Mouse (Mus musculus): ENCODE data around the gene Tspan4. TPM values are rescaled to one million over a fixed set of nuclear protein-coding genes. Genes with fewer than 3 reads are reported as not detected.

Gene Tspan4
- polyA plus RNA-seq, 1 experiment = 95.5 TPM

DNA sequence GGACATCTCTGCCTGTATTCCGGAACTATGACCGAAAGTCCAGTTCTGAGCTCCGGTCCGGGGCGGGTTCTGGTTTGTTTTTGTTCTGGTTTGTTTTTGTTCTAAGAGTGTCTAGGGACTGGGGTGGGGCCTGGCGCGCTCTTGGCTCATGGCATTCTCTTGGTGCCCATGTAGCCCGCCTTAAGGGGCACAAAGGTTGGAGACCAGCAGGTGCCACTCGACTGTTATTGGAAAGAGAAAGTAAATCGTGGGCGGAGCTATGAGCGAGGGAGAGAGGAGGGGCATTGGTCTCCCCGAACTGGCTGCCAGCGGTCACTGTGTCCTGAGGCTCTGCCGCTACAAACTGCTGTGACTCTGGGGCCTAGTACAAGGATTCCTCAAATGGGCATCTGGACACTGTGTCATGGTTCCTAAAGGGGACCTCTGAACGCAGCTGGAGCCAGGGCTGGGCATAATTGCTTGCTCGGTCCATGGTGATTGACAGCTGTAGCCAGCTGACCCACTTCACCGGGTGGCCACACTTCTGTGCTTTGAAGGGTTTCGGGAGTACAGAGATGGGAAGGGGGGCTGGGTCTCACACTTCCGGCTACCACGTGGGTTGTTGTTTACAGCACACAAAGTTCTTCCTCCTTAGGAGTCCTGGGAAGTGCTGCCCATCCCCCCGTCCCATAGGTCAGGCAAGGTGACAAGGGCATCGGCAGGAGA lies 19.3 kb upstream of the Tspan4 start:
- peaks cover 9% of the 10 kb centered on the region for H3K36me3 ChIP-seq (ENCODE audit: control insufficient read depth, insufficient read depth)
- peak overlapping the region; percentile 71 for H3K4me2 ChIP-seq (ENCODE audit: low read depth)
- H3K4me3 ChIP-seq = peak overlapping the region; percentile 67
- TF ChIP-seq POLR2A (IDR thresholded peaks at IDR 0.05; ENCODE audit: insufficient read length, low read depth) (peak; percentile 43), MYOG (IDR thresholded peaks at IDR 0.05; ENCODE audit: control insufficient read depth in 1 of 3, insufficient read depth in 1 of 3, insufficient read length in 2 of 3, low read depth in 2 of 3) (peak in 1 of 3 experiments; percentile 5), TCF3 (IDR thresholded peaks at IDR 0.05; ENCODE audit: insufficient read length, low read depth) (no peak), USF1 (IDR thresholded peaks at IDR 0.05; ENCODE audit: low read depth) (no peak), MYOD1 (IDR thresholded peaks at IDR 0.05; ENCODE audit: control insufficient read depth in 1 of 3, insufficient read length in 2 of 3, low read depth in 2 of 3) (peak in 1 of 3 experiments; percentile 49), SRF (IDR thresholded peaks at IDR 0.05; ENCODE audit: control insufficient read depth, insufficient read length, low read depth) (no peak)
- peak overlapping the region; percentile 27 for H3ac ChIP-seq (ENCODE audit: control insufficient read depth, insufficient read length)
- H3K79me2 ChIP-seq (ENCODE audit: control insufficient read depth, insufficient read depth) = no peaks in the 10 kb centered on the region
- no peaks in the 10 kb centered on the region for H3K27me3 ChIP-seq (ENCODE audit: control insufficient read depth, insufficient read depth, insufficient read length)

GRCm38 (mm10) chr7:141456739-141457138 lies 18.3 kb upstream of the Tspan4 start:
- Histone ChIP-seq H3K79me2 (ENCODE audit: control insufficient read depth, insufficient read depth) (no peaks in the 10 kb centered on the region), H3K4me3 (peak overlapping the region; percentile 67), H3ac (ENCODE audit: control insufficient read depth, insufficient read length) (no peak overlapping the region), H3K4me2 (ENCODE audit: low read depth) (peak overlapping the region; percentile 71), H3K27me3 (ENCODE audit: control insufficient read depth, insufficient read depth, insufficient read length) (no peaks in the 10 kb centered on the region), H3K36me3 (ENCODE audit: control insufficient read depth, insufficient read depth) (peaks cover 2% of the 10 kb centered on the region)
- peak; percentile 75 for TF ChIP-seq USF1 (IDR thresholded peaks at IDR 0.05; ENCODE audit: low read depth)
- peak in 1 of 3 experiments; percentile 29 for TF ChIP-seq MYOG (IDR thresholded peaks at IDR 0.05; ENCODE audit: control insufficient read depth in 1 of 3, insufficient read depth in 1 of 3, insufficient read length in 2 of 3, low read depth in 2 of 3)
- TF ChIP-seq MAX (IDR thresholded peaks at IDR 0.05; ENCODE audit: low read depth) = no peak
- peak in 1 of 3 experiments; percentile 61 for TF ChIP-seq MYOD1 (IDR thresholded peaks at IDR 0.05; ENCODE audit: control insufficient read depth in 1 of 3, insufficient read length in 2 of 3, low read depth in 2 of 3)
- TF ChIP-seq SRF (IDR thresholded peaks at IDR 0.05; ENCODE audit: control insufficient read depth, insufficient read length, low read depth) = peak; percentile 77
- no peak for TF ChIP-seq CEBPB (IDR thresholded peaks at IDR 0.05; ENCODE audit: insufficient read depth, poor library complexity, severe bottlenecking)

- Histone ChIP-seq H3K27me3 (ENCODE audit: control insufficient read depth, insufficient read depth, insufficient read length) (no peaks in the 10 kb centered on the region), H3K36me3 (ENCODE audit: control insufficient read depth, insufficient read depth) (no peaks in the 10 kb centered on the region), H3ac (ENCODE audit: control insufficient read depth, insufficient read length) (no peak overlapping the region), H3K4me2 (ENCODE audit: low read depth) (no peak overlapping the region), H3K4me3 (no peak overlapping the region), H3K79me2 (ENCODE audit: control insufficient read depth, insufficient read depth) (no peaks in the 10 kb centered on the region)
- peak in 1 of 3 experiments; percentile 1 for TF ChIP-seq MYOG (IDR thresholded peaks at IDR 0.05; ENCODE audit: control insufficient read depth in 1 of 3, insufficient read depth in 1 of 3, insufficient read length in 2 of 3, low read depth in 2 of 3)
- TF ChIP-seq TCF12 (IDR thresholded peaks at IDR 0.05; ENCODE audit: insufficient read depth, poor library complexity, severe bottlenecking) = no peak
These were observed 17.8 kb upstream of the Tspan4 start for GRCm38 (mm10) chr7:141457236-141457635.

DNA sequence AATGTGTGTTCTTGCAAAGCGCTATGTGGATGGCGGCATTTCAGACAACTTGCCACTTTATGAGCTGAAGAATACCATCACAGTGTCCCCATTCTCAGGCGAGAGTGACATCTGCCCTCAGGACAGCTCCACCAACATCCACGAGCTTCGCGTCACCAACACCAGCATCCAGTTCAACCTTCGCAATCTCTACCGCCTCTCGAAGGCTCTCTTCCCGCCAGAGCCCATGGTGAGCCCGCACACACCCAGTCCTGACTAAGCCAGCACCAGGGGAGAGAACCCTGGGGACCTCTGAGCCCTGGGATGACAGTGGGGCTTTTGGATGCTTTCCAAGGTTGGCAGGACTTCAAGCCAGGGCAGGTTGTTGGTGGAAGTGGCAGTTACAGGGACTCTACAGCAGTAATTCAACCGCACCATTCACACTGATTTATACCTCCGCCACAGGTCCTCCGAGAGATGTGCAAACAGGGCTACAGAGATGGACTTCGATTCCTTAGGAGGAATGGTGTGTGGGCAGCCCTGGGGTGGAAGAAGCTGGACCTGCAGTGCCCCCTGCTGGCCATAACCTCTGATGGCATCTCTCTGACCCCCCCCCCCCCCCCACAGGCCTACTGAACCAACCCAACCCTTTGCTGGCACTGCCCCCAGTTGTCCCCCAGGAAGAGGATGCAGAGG lies 16.9 kb upstream of the Tspan4 start:
- H3K36me3 ChIP-seq (ENCODE audit: control insufficient read depth, insufficient read depth) = no peaks in the 10 kb centered on the region
- H3K4me3 ChIP-seq = no peak overlapping the region
- H3ac ChIP-seq (ENCODE audit: control insufficient read depth, insufficient read length) = no peak overlapping the region
- no peak overlapping the region for H3K4me2 ChIP-seq (ENCODE audit: low read depth)
- no peaks in the 10 kb centered on the region for H3K27me3 ChIP-seq (ENCODE audit: control insufficient read depth, insufficient read depth, insufficient read length)
- TF ChIP-seq MYOG (IDR thresholded peaks at IDR 0.05; ENCODE audit: control insufficient read depth in 1 of 3, insufficient read depth in 1 of 3, insufficient read length in 2 of 3, low read depth in 2 of 3) (no peak), POLR2AphosphoS2 (IDR thresholded peaks at IDR 0.05; ENCODE audit: insufficient read length, low read depth) (no peak), MAX (IDR thresholded peaks at IDR 0.05; ENCODE audit: low read depth) (no peak), USF1 (IDR thresholded peaks at IDR 0.05; ENCODE audit: low read depth) (no peak), TCF12 (IDR thresholded peaks at IDR 0.05; ENCODE audit: insufficient read depth, poor library complexity, severe bottlenecking) (no peak), SRF (IDR thresholded peaks at IDR 0.05; ENCODE audit: control insufficient read depth, insufficient read length, low read depth) (no peak), TCF3 (IDR thresholded peaks at IDR 0.05; ENCODE audit: insufficient read length, low read depth) (no peak), REST (IDR thresholded peaks at IDR 0.05; ENCODE audit: insufficient read depth, insufficient read length) (no peak)
- H3K79me2 ChIP-seq (ENCODE audit: control insufficient read depth, insufficient read depth) = no peaks in the 10 kb centered on the region

GRCm38 (mm10) chr7:141458661-141459060 lies 16.4 kb upstream of the Tspan4 start:
- Histone ChIP-seq H3ac (ENCODE audit: control insufficient read depth, insufficient read length) (no peak overlapping the region), H3K4me2 (ENCODE audit: low read depth) (no peak overlapping the region), H3K79me2 (ENCODE audit: control insufficient read depth, insufficient read depth) (no peaks in the 10 kb centered on the region), H3K27me3 (ENCODE audit: control insufficient read depth, insufficient read depth, insufficient read length) (no peaks in the 10 kb centered on the region), H3K36me3 (ENCODE audit: control insufficient read depth, insufficient read depth) (no peaks in the 10 kb centered on the region), H3K4me3 (no peak overlapping the region)
- TF ChIP-seq POLR2AphosphoS2 (IDR thresholded peaks at IDR 0.05; ENCODE audit: insufficient read length, low read depth) (no peak), SRF (IDR thresholded peaks at IDR 0.05; ENCODE audit: control insufficient read depth, insufficient read length, low read depth) (no peak), CEBPB (IDR thresholded peaks at IDR 0.05; ENCODE audit: insufficient read depth, poor library complexity, severe bottlenecking) (no peak), TCF3 (IDR thresholded peaks at IDR 0.05; ENCODE audit: insufficient read length, low read depth) (no peak), POLR2A (IDR thresholded peaks at IDR 0.05; ENCODE audit: insufficient read length, low read depth) (no peak), MAX (IDR thresholded peaks at IDR 0.05; ENCODE audit: low read depth) (no peak)

Data from myocyte (in vitro differentiated cells).